Mouse (Mus musculus) cerebellum, adult 2 months (tissue): Measurements from ENCODE around the gene Pip5k1a. TPM values are rescaled to one million over a fixed set of nuclear protein-coding genes. Genes with fewer than 3 reads are reported as not detected.
A peak's percentile ranks its signal among the peaks of the same experiment; 100 is the strongest.
"Not testable (repeated sequence)": the region's sequence is repeated elsewhere in the genome, so short reads cannot be mapped to it uniquely, and the experiment has no call there.

Source experiments
- DNase-seq, 2 experiments: peaks; one replicate each; pipeline ENCODE4 v3.0.0; 2021
- H3K27ac ChIP-seq: fragments of 200-500 bp; 2 replicates; pipeline ENCODE4 v1.5.1; 2012; ENCODE audit warnings: low read length, control low read depth, inconsistent platforms; ENCODE audit not compliant: insufficient read depth
- H3K27me3 ChIP-seq: fragments of 200-500 bp; 2 replicates; pipeline ENCODE4 v1.6.1; 2012; ENCODE audit warnings: inconsistent platforms, mild to moderate bottlenecking, low read length, moderate library complexity; ENCODE audit not compliant: control insufficient read depth, insufficient read depth
- H3K4me1 ChIP-seq: fragments of 200-500 bp; 2 replicates; pipeline ENCODE4 v1.6.1; 2011; ENCODE audit warnings: low read length; ENCODE audit not compliant: control insufficient read depth, insufficient read depth
- H3K4me3 ChIP-seq: fragments of 200-500 bp; replicated peaks from 2 replicates; pipeline ENCODE3; 2011; ENCODE audit warnings: mild to moderate bottlenecking, low read depth, low read length, control low read depth; ENCODE audit not compliant: insufficient read depth
- CTCF ChIP-seq: fragments of 200-500 bp; IDR thresholded peaks from 2 replicates; pipeline ENCODE4 v1.5.1; 2011; ENCODE audit warnings: low read depth, mild to moderate bottlenecking, control low read depth, low read length, moderate library complexity, borderline replicate concordance; ENCODE audit not compliant: insufficient read depth
- POLR2A ChIP-seq: fragments of 200-500 bp; IDR thresholded peaks from 2 replicates; pipeline ENCODE4 v1.6.1; 2011; ENCODE audit warnings: low read length, control low read depth, borderline replicate concordance; ENCODE audit not compliant: insufficient read depth
- WGBS: fragments of 180-500 bp; shearing (Covaris S2); methylation state at CpG from one replicate; pipeline ENCODE4 v1.1.7; 2018; 5-methylcytosine and 5-hydroxymethylcytosine counted together
- polyA plus RNA-seq: library from polyadenylated mRNA; depleted of rRNA; stranded (reverse); fragments of >200 nt; gene quantifications from 2 replicates; pipeline ENCODE4 v1.2.3, GENCODE M21; 2012

The Pip5k1a gene
- polyA plus RNA-seq, 1 experiment, result 26.6 TPM

GRCm38 (mm10) chr3:95027701-95028100, 79.0 kb downstream of the Pip5k1a start:
- no peak for TF ChIP-seq POLR2A
- TF ChIP-seq CTCF, result no peak
- Histone ChIP-seq H3K4me1 (peaks cover 8% of the 10 kb centered on the region), H3K27me3 (no peaks in the 10 kb centered on the region), H3K27ac (no peak overlapping the region), H3K4me3 (no peak overlapping the region)
- WGBS, result 28% methylated on average over 5 of the region's 5 CpGs
- DNase-seq, result no peak

DNA sequence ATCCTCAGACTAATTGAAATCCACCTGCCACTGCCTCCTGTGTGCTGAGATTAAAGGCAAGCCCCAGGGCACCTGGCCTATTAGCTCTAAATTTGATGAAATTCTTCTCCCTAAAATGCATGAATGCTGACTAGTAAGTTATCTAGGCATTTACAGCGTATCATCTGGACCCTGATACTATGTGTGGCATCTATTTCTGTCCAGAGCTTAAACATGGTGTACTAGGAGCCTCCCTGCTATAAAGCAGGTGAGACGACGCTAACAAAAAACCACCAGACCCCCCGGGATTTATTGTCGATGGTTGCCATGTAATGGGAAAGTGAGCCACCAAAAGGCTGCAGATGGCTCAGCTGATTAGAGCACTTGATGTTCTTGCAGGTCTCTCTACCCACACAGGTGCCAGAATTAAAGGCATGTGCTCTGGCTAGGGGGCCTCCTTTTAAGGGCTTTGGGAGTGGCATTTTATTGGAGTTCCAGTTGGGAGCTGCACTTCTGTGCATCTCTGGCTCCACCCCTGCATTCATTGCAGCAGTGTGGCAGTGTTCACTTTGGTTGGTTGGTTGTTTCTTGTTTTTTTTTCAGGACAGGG, 79.6 kb downstream of the Pip5k1a start:
- WGBS, result 37% methylated on average over 5 of the region's 5 CpGs
- Histone ChIP-seq H3K4me1 (peaks cover 8% of the 10 kb centered on the region), H3K27me3 (no peaks in the 10 kb centered on the region), H3K27ac (no peak overlapping the region), H3K4me3 (no peak overlapping the region)
- TF ChIP-seq CTCF, result no peak
- no peak for DNase-seq

GRCm38 (mm10) chr3:95025202-95025601, 81.5 kb downstream of the Pip5k1a start:
- 57% methylated on average over 5 of the region's 5 CpGs for WGBS
- no peak overlapping the region for H3K27ac ChIP-seq

DNA sequence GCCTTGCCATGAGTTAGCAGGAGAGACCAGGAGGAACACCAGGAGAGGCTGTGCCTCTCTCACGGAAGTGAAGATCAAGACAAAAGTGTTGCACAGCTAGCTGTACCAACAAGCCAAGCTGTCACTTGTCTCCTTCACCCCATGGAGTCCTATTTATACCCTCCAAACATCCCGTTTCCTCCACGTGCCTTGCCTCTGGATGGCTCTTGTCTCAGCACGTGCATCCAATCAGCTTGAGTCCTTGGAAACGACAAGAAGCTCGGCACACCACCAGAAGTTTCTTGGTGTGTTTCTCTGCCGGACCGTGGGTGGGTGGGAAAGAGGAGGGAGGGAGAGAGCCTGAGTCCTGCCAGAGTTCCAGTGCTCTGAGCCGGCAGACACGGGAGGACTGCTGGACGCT, 82.2 kb downstream of the Pip5k1a start:
- H3K4me1 ChIP-seq, result peaks cover 8% of the 10 kb centered on the region
- H3K27ac ChIP-seq, result no peak overlapping the region
- DNase-seq, result no peak
- no peak for TF ChIP-seq CTCF
- WGBS, result 4% methylated on average over 11 of the region's 11 CpGs
- no peak overlapping the region for H3K4me3 ChIP-seq
- H3K27me3 ChIP-seq, result no peaks in the 10 kb centered on the region

More at GRCm38 (mm10) chr3:95025202-95025601, 81.5 kb downstream of the Pip5k1a start:
- TF ChIP-seq POLR2A, result no peak
- TF ChIP-seq CTCF, result no peak
- Histone ChIP-seq H3K27me3 (no peaks in the 10 kb centered on the region), H3K4me3 (no peak overlapping the region), H3K4me1 (peaks cover 8% of the 10 kb centered on the region)
- no peak for DNase-seq

GRCm38 (mm10) chr3:95020956-95021355, 85.8 kb downstream of the Pip5k1a start:
- not testable (repeated sequence) for H3K27ac ChIP-seq, H3K4me1 ChIP-seq, H3K4me3 ChIP-seq, H3K27me3 ChIP-seq, DNase-seq
- 94% methylated on average over 5 of the region's 5 CpGs for WGBS

DNA sequence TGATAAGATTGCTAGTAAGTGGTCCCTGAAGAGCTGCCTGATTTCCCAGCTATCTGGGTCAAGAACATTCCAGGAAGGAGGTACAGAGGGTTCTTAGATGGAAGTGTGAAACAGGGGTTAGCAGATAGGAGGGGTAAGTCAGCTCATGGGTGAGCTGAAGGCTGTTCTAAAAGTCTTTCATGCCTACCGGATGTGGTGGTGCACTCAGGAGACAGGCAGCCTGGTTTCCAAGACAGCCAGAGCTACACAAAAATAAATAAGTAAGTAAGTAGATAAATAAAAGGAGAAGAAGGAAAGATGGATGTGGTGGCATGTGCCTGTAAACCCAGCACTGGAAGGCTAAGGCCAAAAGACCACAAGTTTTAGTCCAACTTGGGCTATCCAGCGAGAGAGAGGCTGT, 88.0 kb downstream of the Pip5k1a start:
- Histone ChIP-seq H3K27me3 (no peaks in the 10 kb centered on the region), H3K4me3 (no peak overlapping the region), H3K27ac (no peak overlapping the region), H3K4me1 (no peaks in the 10 kb centered on the region)
- whole genome bisulfite sequencing, result 90% methylated on average over 2 of the region's 2 CpGs
- TF ChIP-seq CTCF, result no peak
- TF ChIP-seq POLR2A, result no peak
- DNase-seq, result no peak

GRCm38 (mm10) chr3:95016532-95017056, 90.1 kb downstream of the Pip5k1a start:
- H3K4me3 ChIP-seq, result peak overlapping the region; percentile 86
- peaks cover 12% of the 10 kb centered on the region for H3K4me1 ChIP-seq
- under 1% methylated on average over 21 of the region's 21 CpGs for WGBS
- H3K27ac ChIP-seq, result peak overlapping the region; percentile 67
- H3K27me3 ChIP-seq, result no peaks in the 10 kb centered on the region
- TF ChIP-seq CTCF, result no peak
- no peak for TF ChIP-seq POLR2A
- DNase-seq, result no peak

DNA sequence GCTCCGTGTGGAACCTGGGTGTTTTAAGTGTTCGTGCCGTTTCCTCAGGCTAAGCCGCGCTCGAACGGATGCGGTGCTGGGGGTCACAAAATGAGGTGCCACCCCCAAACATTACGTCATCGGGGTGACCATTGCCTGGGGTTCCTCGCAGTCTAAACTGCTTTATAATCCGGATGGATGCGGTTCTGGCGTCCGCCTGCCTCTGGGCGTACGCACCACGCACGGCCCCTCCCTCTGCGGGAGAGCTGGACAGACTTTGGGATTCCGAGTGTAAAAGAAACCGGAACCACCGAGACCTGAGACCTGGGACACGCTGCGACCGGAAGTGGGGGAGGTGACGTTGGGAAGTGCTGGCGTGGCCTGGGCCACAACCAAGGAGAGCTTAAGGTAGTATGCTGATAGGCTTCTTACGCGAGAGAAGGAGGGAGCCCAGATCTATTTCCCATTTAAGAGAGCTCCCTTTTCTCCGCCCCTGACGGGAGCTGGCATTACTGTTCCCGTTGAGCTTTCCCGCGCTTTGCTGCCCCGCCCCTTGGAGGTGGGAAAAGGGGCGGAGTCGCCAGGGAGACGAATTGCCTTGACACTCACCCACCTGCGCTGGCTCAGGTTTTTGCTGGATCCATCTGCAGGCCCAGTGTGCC, 90.7 kb downstream of the Pip5k1a start:
- Histone ChIP-seq H3K4me3 (peak overlapping the region; percentile 86), H3K4me1 (peaks cover 17% of the 10 kb centered on the region), H3K27ac (peak overlapping the region; percentile 87), H3K27me3 (no peaks in the 10 kb centered on the region)
- under 1% methylated on average over 40 of the region's 40 CpGs for WGBS
- DNase-seq, result peak; percentile 97 to 98
- no peak for TF ChIP-seq POLR2A
- no peak for TF ChIP-seq CTCF
